Mouse (Mus musculus) adrenal gland (tissue): Measurements from ENCODE around the gene Tvp23b.

ENCODE experiments used
- intact Hi-C: fragments of 180-260 bp; cut with DNase I; formaldehyde crosslinking; loops from one replicate; pipeline ENCODE4 v1.15.1; 2025

Gene Tvp23b

GRCm38 (mm10) chr11:62890796-62891195 lies 11.5 kb downstream of the Tvp23b start:
- intact Hi-C loops: no loop called here

GRCm38 (mm10) chr11:62891763-62892162 lies 12.5 kb downstream of the Tvp23b start:
- intact Hi-C loops: no loop called here

GRCm38 (mm10) chr11:62901699-62902323 lies 22.6 kb downstream of the Tvp23b start:
- intact Hi-C loops: no loop called here

GRCm38 (mm10) chr11:62903871-62904495 lies 24.7 kb downstream of the Tvp23b start:
- intact Hi-C loops: no loop called here

GRCm38 (mm10) chr11:62909720-62910306 lies 30.6 kb downstream of the Tvp23b start:
- intact Hi-C loops: no loop called here

- intact Hi-C loops: no loop called here
These were observed 32.1 kb downstream of the Tvp23b start for GRCm38 (mm10) chr11:62911362-62911761.

GRCm38 (mm10) chr11:62913141-62913540 lies 33.9 kb downstream of the Tvp23b start:
- intact Hi-C loops: no loop called here

- intact Hi-C loops: no loop called here
These were observed 35.3 kb downstream of the Tvp23b start for GRCm38 (mm10) chr11:62914532-62914931.

- intact Hi-C loops: no loop called here
These were observed 36.2 kb downstream of the Tvp23b start for GRCm38 (mm10) chr11:62915486-62915885.

GRCm38 (mm10) chr11:62916765-62917164 lies 37.5 kb downstream of the Tvp23b start:
- intact Hi-C loops: no loop called here

GRCm38 (mm10) chr11:62919946-62920742 lies 40.9 kb downstream of the Tvp23b start:
- intact Hi-C loops: loop anchor here (2.0 to 5.0 kb wide), 2 partner anchors 215 to 247 kb away; no protein-coding TSS in a partner anchor

- intact Hi-C loops: loop anchor here (2.0 to 5.0 kb wide), 2 partner anchors 214 to 247 kb away; no protein-coding TSS in a partner anchor
These were observed 41.4 kb downstream of the Tvp23b start for GRCm38 (mm10) chr11:62920743-62921050.

GRCm38 (mm10) chr11:62921052-62921977 lies 42.1 kb downstream of the Tvp23b start:
- intact Hi-C loops: loop anchor here (2.0 to 5.0 kb wide), 2 partner anchors 213 to 246 kb away; no protein-coding TSS in a partner anchor

GRCm38 (mm10) chr11:62924091-62924761 lies 45.0 kb downstream of the Tvp23b start:
- intact Hi-C loops: loop anchor here (5.0 kb wide), 1 partner anchor 243 kb away; no protein-coding TSS in a partner anchor

GRCm38 (mm10) chr11:62929799-62930198 lies 50.5 kb downstream of the Tvp23b start:
- intact Hi-C loops: no loop called here

GRCm38 (mm10) chr11:62930574-62930973 lies 51.3 kb downstream of the Tvp23b start:
- intact Hi-C loops: no loop called here

GRCm38 (mm10) chr11:62931141-62931540 lies 51.9 kb downstream of the Tvp23b start:
- intact Hi-C loops: no loop called here

GRCm38 (mm10) chr11:62933099-62933498 lies 53.8 kb downstream of the Tvp23b start:
- intact Hi-C loops: no loop called here

GRCm38 (mm10) chr11:62934795-62935514 lies 55.7 kb downstream of the Tvp23b start:
- intact Hi-C loops: no loop called here
